Mouse (Mus musculus) embryonic fibroblast, embryonic 13.5 days (primary cell): Measurements from ENCODE around the gene Celf2.

Experiments used
- CTCF ChIP-seq: IDR thresholded peaks from 2 replicates; pipeline ENCODE4 v1.5.1; 2011; ENCODE audit warnings: mild to moderate bottlenecking, control low read depth, low read length, moderate library complexity, borderline replicate concordance; ENCODE audit not compliant: insufficient read depth
- POLR2A ChIP-seq: IDR thresholded peaks from 2 replicates; pipeline ENCODE4 v1.6.1; 2011; ENCODE audit warnings: low read depth, mild to moderate bottlenecking, control low read depth, low read length, moderate library complexity

DNA sequence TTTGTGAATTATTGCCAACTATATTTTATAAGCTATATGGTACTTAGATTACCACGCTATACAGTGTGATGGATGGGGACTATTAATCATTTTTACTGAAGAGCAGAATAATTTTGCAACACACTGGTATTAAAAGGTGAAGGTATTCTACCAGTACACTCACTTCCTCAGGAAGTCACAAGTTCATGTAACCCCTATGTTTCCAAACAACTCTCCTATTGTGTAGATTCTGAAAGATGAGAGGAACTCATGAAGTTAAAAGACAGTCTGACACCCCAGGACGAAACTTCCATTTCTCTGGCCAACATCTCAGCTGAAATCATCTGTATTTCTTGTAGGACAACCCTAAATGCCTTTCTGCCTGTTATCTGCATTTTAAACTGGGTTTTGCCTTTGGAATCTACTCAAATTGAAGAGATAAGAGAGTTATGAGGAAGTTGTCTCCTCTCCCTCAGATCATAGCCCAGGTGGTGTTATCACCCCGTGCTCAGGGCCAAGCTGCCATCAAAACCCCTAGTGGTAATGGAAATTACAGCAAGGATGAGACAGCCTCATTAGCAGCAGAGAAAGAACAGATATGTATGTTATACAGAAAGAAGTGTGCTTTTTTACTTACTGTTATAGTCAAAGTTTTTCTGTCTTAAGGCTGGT lies 722.7 kb downstream of the Celf2 start:
- TF ChIP-seq POLR2A = no peak
- no peak for TF ChIP-seq CTCF
